Mouse (Mus musculus) gastrocnemius, postnatal 4 days (tissue): ENCODE measurements around the gene Hoxd8. TPM values are rescaled to one million over a fixed set of nuclear protein-coding genes. Genes with fewer than 3 reads are reported as not detected.

Experiments used
- DNase-seq, 2 experiments: peaks; one replicate each; pipeline ENCODE4 v3.0.0; 2021 to 2022; ENCODE audit warnings: low spot score in 2 of 2, mixed read lengths in 2 of 2
- total RNA-seq, 2 experiments: library from RNA; stranded (reverse); gene quantifications; 2 replicates each; pipeline ENCODE4 v1.2.3; 2021

The Hoxd8 gene
- total RNA-seq, 2 experiments from 2014 or later: 35.9 to 41.6 TPM

- DNase-seq: peak in 1 of 2 experiments; percentile 75
Observed at GRCm38 (mm10) chr2:74697567-74698121, 6.8 kb upstream of the Hoxd8 start, which contains the start of gene Hoxd9. Gene Hoxd9 (plus strand): TSS chr2:74697727.

GRCm38 (mm10) chr2:74698201-74699052, 6.0 kb upstream of the Hoxd8 start:
- peak in 1 of 2 experiments; percentile 47 for DNase-seq

- DNase-seq: no peak
Observed at GRCm38 (mm10) chr2:74699053-74699430, 5.4 kb upstream of the Hoxd8 start.

- DNase-seq: no peak
Observed at GRCm38 (mm10) chr2:74699664-74700545, 4.5 kb upstream of the Hoxd8 start.

GRCm38 (mm10) chr2:74700546-74701112, 3.8 kb upstream of the Hoxd8 start:
- DNase-seq: no peak

GRCm38 (mm10) chr2:74701949-74702819, 2.2 kb upstream of the Hoxd8 start:
- peak in 1 of 2 experiments; percentile 77 for DNase-seq

- DNase-seq: no peak
Observed at GRCm38 (mm10) chr2:74702820-74703219, 1.6 kb upstream of the Hoxd8 start.

- DNase-seq: no peak
Observed at GRCm38 (mm10) chr2:74703317-74703716, 1.1 kb upstream of the Hoxd8 start.

GRCm38 (mm10) chr2:74703720-74704392, 559 bp upstream of the Hoxd8 start:
- DNase-seq: no peak

GRCm38 (mm10) chr2:74704999-74705466, 618 bp downstream of the Hoxd8 start:
- DNase-seq: peak in 1 of 2 experiments; percentile 46

- DNase-seq: peak in 1 of 2 experiments; percentile 51
Observed at GRCm38 (mm10) chr2:74705467-74706089, 1.2 kb downstream of the Hoxd8 start.

GRCm38 (mm10) chr2:74706393-74706960, 2.1 kb downstream of the Hoxd8 start:
- no peak for DNase-seq

GRCm38 (mm10) chr2:74707599-74707998, 3.2 kb downstream of the Hoxd8 start:
- no peak for DNase-seq

- no peak for DNase-seq
Observed at GRCm38 (mm10) chr2:74708676-74709075, 4.3 kb downstream of the Hoxd8 start.

GRCm38 (mm10) chr2:74709465-74710419, 5.3 kb downstream of the Hoxd8 start:
- DNase-seq: no peak

- DNase-seq: no peak
Observed at GRCm38 (mm10) chr2:74710929-74711543, 6.6 kb downstream of the Hoxd8 start.
